Mouse (Mus musculus) CH12.LX (cell line): ENCODE results near the gene Mrps23. TPM values are rescaled to one million over a fixed set of nuclear protein-coding genes. Genes with fewer than 3 reads are reported as not detected.

Experiments used
- DNase-seq: peaks from one replicate; pipeline ENCODE4 v3.0.0-alpha.2; 2013; ENCODE audit errors: extremely low read depth
- H3K27ac ChIP-seq: 2 replicates; pipeline ENCODE4 v1.5.1; 2012; ENCODE audit warnings: low read depth, mild to moderate bottlenecking, control low read depth, moderate library complexity; ENCODE audit not compliant: insufficient read depth
- H3K27me3 ChIP-seq: replicated peaks from 2 replicates; pipeline ENCODE3; 2012; ENCODE audit warnings: inconsistent platforms
- H3K36me3 ChIP-seq, 2 experiments: replicated peaks in 1 of 2; 2 replicates each; pipeline versions ENCODE3 to v1.6.1; 2012; ENCODE audit warnings: inconsistent platforms in 1 of 2, low read length in 1 of 2, mild to moderate bottlenecking in 1 of 2, mixed read lengths in 1 of 2, moderate library complexity in 1 of 2; ENCODE audit not compliant: control insufficient read depth in 1 of 2, insufficient read depth in 1 of 2
- H3K4me1 ChIP-seq, 2 experiments: 2 replicates each; pipeline ENCODE4 v1.6.1; 2012; ENCODE audit warnings: inconsistent platforms in 1 of 2, moderate library complexity in 1 of 2; ENCODE audit not compliant: insufficient read depth in 2 of 2, control insufficient read depth in 1 of 2
- H3K4me2 ChIP-seq: 2 replicates; pipeline ENCODE4 v1.6.1; 2012; ENCODE audit warnings: low read depth, mild to moderate bottlenecking, control low read depth; ENCODE audit not compliant: poor library complexity, insufficient read depth, severe bottlenecking
- H3K4me3 ChIP-seq, 3 experiments: fragments of 150-350 bp in 1 of 3; sonication (generic) in 1 of 3; replicated peaks in 1 of 3; 2 replicates each; pipeline versions ENCODE3 to v1.5.1; 2011 to 2012; ENCODE audit warnings: low read depth in 2 of 3, low read length in 2 of 3, mild to moderate bottlenecking in 2 of 3, moderate library complexity in 2 of 3, control low read depth in 1 of 3, improper control_type of control experiment in 1 of 3, inconsistent platforms in 1 of 3, mixed read lengths in 1 of 3; ENCODE audit not compliant: poor library complexity in 1 of 3
- H3K79me2 ChIP-seq: replicated peaks from 2 replicates; pipeline ENCODE4 v1.6.1; 2012; ENCODE audit warnings: mild to moderate bottlenecking, moderate library complexity; ENCODE audit not compliant: control insufficient read depth, poor library complexity, insufficient read depth, severe bottlenecking; ENCODE audit errors: extremely low read depth
- H3K9ac ChIP-seq: 2 replicates; pipeline ENCODE4 v1.6.1; 2012; ENCODE audit warnings: low read depth, mild to moderate bottlenecking, control low read depth, moderate library complexity; ENCODE audit not compliant: insufficient read depth
- H3K9me3 ChIP-seq: replicated peaks from 2 replicates; pipeline ENCODE3; 2012; ENCODE audit warnings: low read length, inconsistent platforms, mixed read lengths
- BHLHE40 ChIP-seq: IDR thresholded peaks from 2 replicates; pipeline ENCODE4 v1.6.1; 2011; ENCODE audit warnings: mild to moderate bottlenecking, low read depth, low read length, improper control_type of control experiment
- CTCF ChIP-seq, 2 experiments: IDR thresholded peaks in 1 of 2; conservative IDR thresholded peaks in 1 of 2; 2 replicates each; pipeline ENCODE4 v1.5.1; 2011 to 2012; ENCODE audit warnings: low read depth in 2 of 2, low read length in 2 of 2, improper control_type of control experiment in 1 of 2, inconsistent platforms in 1 of 2, mild to moderate bottlenecking in 1 of 2, moderate library complexity in 1 of 2
- EP300 ChIP-seq: IDR thresholded peaks from 2 replicates; pipeline ENCODE4 v1.6.1; 2011; ENCODE audit warnings: low read length, improper control_type of control experiment
- IRF4 ChIP-seq: IDR thresholded peaks from 2 replicates; pipeline ENCODE4 v1.6.1; 2014; ENCODE audit warnings: low read depth, mild to moderate bottlenecking, inconsistent platforms, low read length, improper control_type of control experiment
- JUND ChIP-seq: conservative IDR thresholded peaks from 2 replicates; pipeline ENCODE4 v1.6.1; 2011; ENCODE audit warnings: low read depth, low read length, improper control_type of control experiment
- KAT2A ChIP-seq: IDR thresholded peaks from 2 replicates; pipeline ENCODE4 v1.6.1; 2012; ENCODE audit warnings: low read length, improper control_type of control experiment, inconsistent platforms; ENCODE audit not compliant: insufficient replicate concordance
- MAFK ChIP-seq: IDR thresholded peaks from 2 replicates; pipeline ENCODE4 v1.6.1; 2011; ENCODE audit warnings: low read length, improper control_type of control experiment; ENCODE audit not compliant: insufficient replicate concordance
- MAZ ChIP-seq: IDR thresholded peaks from 2 replicates; pipeline ENCODE4 v1.6.1; 2012; ENCODE audit warnings: low read depth, mild to moderate bottlenecking, inconsistent platforms, low read length, improper control_type of control experiment, moderate library complexity
- MXI1 ChIP-seq: IDR thresholded peaks from 2 replicates; pipeline ENCODE4 v1.6.1; 2011; ENCODE audit warnings: mild to moderate bottlenecking, low read depth, low read length, improper control_type of control experiment
- NRF1 ChIP-seq: IDR thresholded peaks from 2 replicates; pipeline ENCODE4 v1.6.1; 2014; ENCODE audit warnings: low read depth, mild to moderate bottlenecking, inconsistent platforms, low read length, improper control_type of control experiment, moderate library complexity
- PAX5 ChIP-seq: IDR thresholded peaks from 2 replicates; pipeline ENCODE4 v1.6.1; 2012; ENCODE audit warnings: low read length, inconsistent platforms, mixed read lengths
- RCOR1 ChIP-seq: conservative IDR thresholded peaks from 2 replicates; pipeline ENCODE4 v1.6.1; 2012; ENCODE audit warnings: low read depth, mild to moderate bottlenecking, inconsistent platforms, low read length, improper control_type of control experiment
- SMC3 ChIP-seq: IDR thresholded peaks from 2 replicates; pipeline ENCODE4 v1.6.1; 2011; ENCODE audit warnings: low read depth, low read length, improper control_type of control experiment
- USF1 ChIP-seq: IDR thresholded peaks from 2 replicates; pipeline ENCODE4 v1.6.1; 2014; ENCODE audit warnings: low read depth, mild to moderate bottlenecking, inconsistent platforms, low read length, improper control_type of control experiment
- ZNF384 ChIP-seq: IDR thresholded peaks from 2 replicates; pipeline ENCODE4 v1.6.1; 2012; ENCODE audit warnings: low read depth, low read length, improper control_type of control experiment, inconsistent platforms
- dilution Hi-C: fragments of 300-500 bp; cut with MboI; formaldehyde crosslinking; loops from 2 replicates; pipeline ENCODE4 v1.14.3; 2020; ENCODE audit warnings: low sequenced_read_pairs; ENCODE audit not compliant: extremely low pct_unique_long_range_greater_than_20kb, extremely low pct_ligation_motif_present
- in situ Hi-C: fragments of 300-500 bp; cut with MboI; formaldehyde crosslinking; loops from 3 replicates; pipeline ENCODE4 v1.14.3; 2019; ENCODE audit warnings: low sequenced_read_pairs, low pct_ligation_motif_present, low pct_unique_long_range_greater_than_20kb, mixed read lengths
- polyA plus RNA-seq: library from polyadenylated mRNA; unstranded; fragments of >175 nt; gene quantifications from 2 replicates; pipeline ENCODE4 v1.2.1, GENCODE M21; 2012; ENCODE audit warnings: low read depth; ENCODE audit not compliant: insufficient read length
- total RNA-seq, 2 experiments: library from RNA; depleted of rRNA; stranded (reverse); fragments of 300-350 nt in 1 of 2; fragments of >200 nt in 1 of 2; gene quantifications; 2 replicates each; pipeline ENCODE4 v1.2.3; 2012 to 2014

Gene Mrps23
- total and polyA plus RNA-seq, 3 experiments, result 185 to 233 (median 227) TPM

DNA sequence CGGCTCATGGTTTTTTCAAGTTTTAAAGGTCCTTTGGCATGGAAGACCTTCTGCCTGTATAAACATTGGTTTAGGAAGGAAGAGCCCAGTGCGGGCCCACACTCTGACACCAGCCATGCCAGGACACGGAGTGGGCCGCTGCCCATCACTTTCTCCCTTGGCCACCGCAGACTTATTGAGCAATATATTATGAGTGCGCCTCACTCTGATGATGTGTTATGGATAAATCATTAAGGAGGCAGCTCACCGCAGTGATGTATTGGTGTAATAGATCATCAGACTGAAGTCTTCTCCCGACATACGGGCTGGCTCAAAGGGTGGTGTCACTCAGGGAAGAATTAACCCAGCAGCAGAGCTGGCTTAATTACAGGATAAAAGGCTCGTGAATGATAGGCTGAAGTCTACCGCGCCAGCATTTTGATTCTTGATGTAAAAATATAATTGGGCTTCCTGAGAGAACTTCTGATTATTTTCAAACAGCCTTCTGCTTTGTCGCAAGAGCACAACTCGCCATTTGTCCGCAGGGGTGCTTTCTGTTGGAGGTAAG is 17.8 kb downstream of the Mrps23 start:
- H3K27me3 ChIP-seq, result peaks cover 6% of the 10 kb centered on the region
- H3K4me2 ChIP-seq, result no peak overlapping the region
- H3K4me3 ChIP-seq, result no peak overlapping the region
- H3K36me3 ChIP-seq, result no peaks in the 10 kb centered on the region
- DNase-seq, result no peak
- in situ Hi-C loops (loop anchor here (5.0 kb wide), 1 partner anchor 605 kb away; no protein-coding TSS in a partner anchor), dilution Hi-C loops (no loop called here)
- H3K79me2 ChIP-seq, result no peaks in the 10 kb centered on the region
- 0 out of 4 replicates have a peak, but pooled peaks cover 3 to 4% of the 10 kb centered on the region in 2 experiments for H3K4me1 ChIP-seq
- TF ChIP-seq CTCF (conservative IDR thresholded peaks at IDR 0.05 in 1 of 2, IDR thresholded peaks at IDR 0.05 in 1 of 2; ENCODE audit: low read depth in 2 of 2, low read length in 2 of 2) (no peak), ZNF384 (no peak), MXI1 (no peak), MAFK (no peak), IRF4 (no peak), MAZ (no peak), EP300 (no peak), SMC3 (no peak), BHLHE40 (no peak), USF1 (no peak)
- no peak overlapping the region for H3K9ac ChIP-seq
- H3K27ac ChIP-seq, result no peak overlapping the region
- H3K9me3 ChIP-seq, result no peaks in the 10 kb centered on the region

- Histone ChIP-seq H3K36me3 (no peaks in the 10 kb centered on the region), H3K27ac (no peak overlapping the region), H3K4me1 (0 out of 4 replicates have a peak, but pooled peaks cover 0 to 4% of the 10 kb centered on the region in 2 experiments), H3K4me2 (no peak overlapping the region), H3K9me3 (no peaks in the 10 kb centered on the region), H3K27me3 (peaks cover 6% of the 10 kb centered on the region), H3K4me3 (no peak overlapping the region), H3K79me2 (no peaks in the 10 kb centered on the region), H3K9ac (no peak overlapping the region)
- TF ChIP-seq NRF1 (no peak), ZNF384 (no peak), KAT2A (no peak), RCOR1 (no peak), PAX5 (no peak), JUND (no peak)
- dilution Hi-C loops, result no loop called here
- no peak for DNase-seq
- in situ Hi-C loops, result no loop called here
Measured at GRCm38 (mm10) chr11:88227001-88227957, 23.1 kb downstream of the Mrps23 start.
